8 mouse cellular contexts compared by ENCODE assay signal in the genomic region with DNA sequence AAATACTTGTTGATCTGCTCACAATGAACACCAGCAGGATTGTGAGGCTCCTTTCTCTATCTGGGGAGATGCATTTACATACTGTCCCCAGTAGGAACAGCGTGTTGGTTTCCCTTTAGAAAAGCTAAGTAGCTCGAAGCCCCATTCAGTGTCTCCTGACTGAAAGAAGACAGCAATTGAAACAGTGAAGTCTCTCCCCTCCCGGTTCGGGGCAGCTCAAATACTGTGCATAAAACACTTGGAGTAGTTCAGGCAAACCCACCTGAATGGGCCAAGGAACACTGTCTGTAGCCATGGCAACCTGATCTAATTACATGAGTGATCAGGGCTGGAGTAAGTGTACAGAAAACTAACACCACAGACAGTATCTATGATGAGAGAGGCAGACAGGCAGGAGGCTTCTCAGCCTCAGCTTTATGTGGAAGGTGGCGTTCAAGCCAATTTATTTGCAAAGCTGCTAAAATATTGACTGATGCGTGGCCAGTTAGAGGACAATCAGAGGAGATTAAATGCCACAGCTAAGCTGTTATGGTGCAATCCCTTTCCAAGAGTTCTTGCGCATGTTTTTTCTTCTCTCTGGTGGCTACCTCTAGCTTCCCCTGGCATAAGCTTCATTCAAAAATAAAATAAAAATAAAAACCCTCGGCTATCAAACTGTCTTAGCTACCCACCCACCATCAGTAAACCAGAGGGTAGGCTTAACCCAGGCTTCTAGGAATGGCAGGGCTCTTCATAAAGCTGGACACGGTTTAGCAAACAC. TPM values are rescaled to one million over a fixed set of nuclear protein-coding genes. Genes with fewer than 3 reads are reported as not detected.
DNase-seq lines count a peak whose midpoint lies in the region; ATAC-seq and TF ChIP-seq lines count a peak whose summit lies in the region.

No protein-coding gene starts in this region.

- H3K27ac ChIP-seq in cerebellum, adult 2 months (ENCODE audit: insufficient read depth, low read length), result peak overlapping the region; percentile 58; the same call in 1 of the 2 replicates
- peak overlapping the region; percentile 98 for H3K27ac ChIP-seq in forebrain, postnatal 0 days (ENCODE audit: low read depth, low read length)
- H3K27ac ChIP-seq in liver, embryonic 15.5 days (replicated peaks), result peak overlapping the region; percentile 83; the same call in 1 of the 2 replicates
- 0 out of 2 replicates have a peak overlapping the region, but pooled peaks have one; percentile 1 for H3K27ac ChIP-seq in stomach, embryonic 16.5 days (ENCODE audit: low read length)

- H3K27me3 ChIP-seq in cerebellum, adult 2 months (ENCODE audit: control insufficient read depth, insufficient read depth, low read length), result no peaks in the 10 kb centered on the region
- no peaks in the 10 kb centered on the region for H3K27me3 ChIP-seq in megakaryocyte, embryonic 14.5 days (replicated peaks)
- no peaks in the 10 kb centered on the region for H3K27me3 ChIP-seq in forebrain, postnatal 0 days (ENCODE audit: insufficient read depth, low read length)
- H3K27me3 ChIP-seq in liver, embryonic 15.5 days, result peaks cover 19% of the 10 kb centered on the region
- no peaks in the 10 kb centered on the region for H3K27me3 ChIP-seq in stomach, embryonic 16.5 days (ENCODE audit: control insufficient read depth, insufficient read depth, low read length)

- peak; percentile 25 to 33 for DNase-seq in cerebellum, adult 2 months
- no peak for DNase-seq in cerebellum, adult 11 months
- peak; percentile 68 for DNase-seq in forebrain, postnatal 0 days

- TF ChIP-seq POLR2A in cerebellum, adult 2 months (IDR thresholded peaks at IDR 0.05; ENCODE audit: borderline replicate concordance, insufficient read depth, low read length), result no peak

- H3K36me3 ChIP-seq in megakaryocyte, embryonic 14.5 days (replicated peaks; ENCODE audit: low read length), result peaks cover 7% of the 10 kb centered on the region
- no peaks in the 10 kb centered on the region for H3K36me3 ChIP-seq in forebrain, postnatal 0 days (ENCODE audit: insufficient read depth)
- no peaks in the 10 kb centered on the region for H3K36me3 ChIP-seq in liver, embryonic 15.5 days (replicated peaks)
- H3K36me3 ChIP-seq in stomach, embryonic 16.5 days (ENCODE audit: control insufficient read depth, insufficient read depth, low read length), result no peaks in the 10 kb centered on the region

- H3K9ac ChIP-seq in forebrain, postnatal 0 days, result peak overlapping the region; percentile 95
- H3K9ac ChIP-seq in liver, embryonic 15.5 days, result no peak overlapping the region
- 0 out of 2 replicates have a peak overlapping the region, but pooled peaks have one; percentile 28 for H3K9ac ChIP-seq in stomach, embryonic 16.5 days (ENCODE audit: low read length)

- H3K4me1 ChIP-seq in cerebellum, adult 2 months (ENCODE audit: control insufficient read depth, insufficient read depth, low read length), result no peaks in the 10 kb centered on the region; the same call in 1 of the 2 replicates
- H3K4me1 ChIP-seq in megakaryocyte, embryonic 14.5 days, result peaks cover 32% of the 10 kb centered on the region
- H3K4me1 ChIP-seq in forebrain, postnatal 0 days (ENCODE audit: insufficient read depth), result peaks cover 17% of the 10 kb centered on the region
- peaks cover 52% of the 10 kb centered on the region for H3K4me1 ChIP-seq in liver, embryonic 15.5 days (replicated peaks)
- peaks cover 37% of the 10 kb centered on the region for H3K4me1 ChIP-seq in stomach, embryonic 16.5 days (ENCODE audit: control insufficient read depth, insufficient read depth, low read length)

- ATAC-seq in megakaryocyte, adult 5-6 weeks (ENCODE audit: poor library complexity, severe bottlenecking), result no peak
- ATAC-seq in forebrain, postnatal 0 days, result no peak; the same call in 1 of the 2 replicates
- no peak for ATAC-seq in liver, embryonic 15.5 days (ENCODE audit: insufficient read depth)
- no peak for ATAC-seq in stomach, embryonic 16.5 days (ENCODE audit: insufficient read depth, low FRiP score)
- ATAC-seq in erythroblast, adult 5-6 weeks (replicated peaks; ENCODE audit: low FRiP score, poor library complexity, severe bottlenecking), result no peak

- WGBS in cerebellum, adult 2 months, result 17% methylated on average over 9 of the region's 9 CpGs
- WGBS in forebrain, postnatal 0 days, result 4% methylated on average over 9 of the region's 9 CpGs
- WGBS in liver, embryonic 15.5 days (ENCODE audit: insufficient replicate concordance), result 37% methylated on average over 9 of the region's 9 CpGs
- 34% methylated on average over 9 of the region's 9 CpGs for WGBS in stomach, embryonic 16.5 days

- H3K4me2 ChIP-seq in forebrain, postnatal 0 days (ENCODE audit: low read depth), result peak overlapping the region; percentile 90
- peak overlapping the region; percentile 97 for H3K4me2 ChIP-seq in liver, embryonic 15.5 days
- H3K4me2 ChIP-seq in stomach, embryonic 16.5 days (ENCODE audit: low read depth, low read length), result peak overlapping the region; percentile 62

- peak overlapping the region; percentile 76 for H3K4me3 ChIP-seq in cerebellum, adult 2 months (replicated peaks; ENCODE audit: insufficient read depth, low read depth, low read length)
- H3K4me3 ChIP-seq in megakaryocyte, embryonic 14.5 days (replicated peaks), result peak overlapping the region; percentile 99
- H3K4me3 ChIP-seq in forebrain, postnatal 0 days (ENCODE audit: low read depth, low read length), result peak overlapping the region; percentile 79
- H3K4me3 ChIP-seq in liver, embryonic 15.5 days (replicated peaks), result peak overlapping the region; percentile 75; the same call in 1 of the 2 replicates
- 0 out of 2 replicates have a peak overlapping the region, but pooled peaks have one; percentile 10 for H3K4me3 ChIP-seq in stomach, embryonic 16.5 days (replicated peaks; ENCODE audit: low read length)

- TF ChIP-seq CTCF in cerebellum, adult 2 months (IDR thresholded peaks at IDR 0.05; ENCODE audit: borderline replicate concordance, insufficient read depth, low read depth, low read length), result no peak
- peak; percentile 37 for TF ChIP-seq CTCF in forebrain, postnatal 0 days (IDR thresholded peaks at IDR 0.05; ENCODE audit: low read depth)

- H3K9me3 ChIP-seq in megakaryocyte, embryonic 14.5 days, result no peaks in the 10 kb centered on the region
- no peaks in the 10 kb centered on the region for H3K9me3 ChIP-seq in forebrain, postnatal 0 days (ENCODE audit: low read length)
- no peaks in the 10 kb centered on the region for H3K9me3 ChIP-seq in liver, embryonic 15.5 days (replicated peaks)
- no peaks in the 10 kb centered on the region for H3K9me3 ChIP-seq in stomach, embryonic 16.5 days (replicated peaks; ENCODE audit: control insufficient read depth, low read length)

RNA-seq across cellular contexts. Expression of a gene that starts 2.8 kb away (rescaled TPM):
- 16.9 TPM in 2 replicates for polyA plus RNA-seq in cerebellum, adult 2 months (2012; rRNA removed)
- polyA plus RNA-seq in megakaryocyte, embryonic 14.5 days (2012; ENCODE audit: insufficient read depth, low replicate concordance), result 3.2 and 7.3 TPM in 2 replicates
- total RNA-seq in megakaryocyte, adult 5-6 weeks (2015), result 4.8 and 9.0 TPM in 2 replicates
- 5.9 and 22.2 TPM in 2 replicates for total RNA-seq in megakaryocyte, adult 5-6 weeks (2017)
- 32.3 and 33.6 TPM in 2 replicates for total RNA-seq in forebrain, postnatal 0 days (2014; rRNA removed)
- polyA plus RNA-seq in forebrain, postnatal 0 days (2015; fragmentation: Nextera tagmentation; extraction: Ambion mirVana), result 7.6 and 13.0 TPM in 2 replicates
- polyA plus RNA-seq in liver, embryonic 15.5 days (2015; fragmentation: Nextera tagmentation; extraction: Ambion mirVana), result 2.3 and 2.6 TPM in 2 replicates
- polyA plus RNA-seq in stomach, embryonic 16.5 days (2015; fragmentation: Nextera tagmentation; extraction: Ambion mirVana), result 7.8 and 8.0 TPM in 2 replicates
- total RNA-seq in erythroblast, adult 5-6 weeks (2015; ENCODE audit: low replicate concordance), result under 0.01 and 2.9 TPM in 2 replicates
- total RNA-seq in erythroblast, adult 5-6 weeks (2017; ENCODE audit: low replicate concordance), result 2.2 and 2.4 TPM in 2 replicates

Comparison
In these comparisons a context has a peak if more than half of its experiments do, and no peak if none do; other contexts are left out.
1. H3K27ac ChIP-seq: peak in every context shown above with its lines; median percentile 98 in forebrain, postnatal 0 days; 83 in liver, embryonic 15.5 days; 58 in cerebellum, adult 2 months; 1 in stomach, embryonic 16.5 days.
2. H3K4me3 ChIP-seq: peak in every context shown above with its lines; median percentile 99 in megakaryocyte, embryonic 14.5 days; 79 in forebrain, postnatal 0 days; 76 in cerebellum, adult 2 months; 75 in liver, embryonic 15.5 days; 10 in stomach, embryonic 16.5 days.